Mouse (Mus musculus): ENCODE measurements around the gene Tmed2.

GRCm38 (mm10) chr5:124492618-124493017 is 47.9 kb upstream of the Tmed2 start:
- TF ChIP-seq CTCF (IDR thresholded peaks at IDR 0.05; ENCODE audit: low read depth) (no peak), EP300 (IDR thresholded peaks at IDR 0.05; ENCODE audit: low read depth) (no peak)

Data from heart, postnatal 0 days (tissue).